Mouse (Mus musculus) layer of hippocampus, adult 9-11 months (tissue): ENCODE measurements around the gene Hist1h2ag.
"Not testable (repeated sequence)": the region's sequence is repeated elsewhere in the genome, so short reads cannot be mapped to it uniquely, and the experiment has no call there.

Experiments used
- DNase-seq: peaks from one replicate; pipeline ENCODE4 v3.0.0; 2022

The Hist1h2ag gene

DNA sequence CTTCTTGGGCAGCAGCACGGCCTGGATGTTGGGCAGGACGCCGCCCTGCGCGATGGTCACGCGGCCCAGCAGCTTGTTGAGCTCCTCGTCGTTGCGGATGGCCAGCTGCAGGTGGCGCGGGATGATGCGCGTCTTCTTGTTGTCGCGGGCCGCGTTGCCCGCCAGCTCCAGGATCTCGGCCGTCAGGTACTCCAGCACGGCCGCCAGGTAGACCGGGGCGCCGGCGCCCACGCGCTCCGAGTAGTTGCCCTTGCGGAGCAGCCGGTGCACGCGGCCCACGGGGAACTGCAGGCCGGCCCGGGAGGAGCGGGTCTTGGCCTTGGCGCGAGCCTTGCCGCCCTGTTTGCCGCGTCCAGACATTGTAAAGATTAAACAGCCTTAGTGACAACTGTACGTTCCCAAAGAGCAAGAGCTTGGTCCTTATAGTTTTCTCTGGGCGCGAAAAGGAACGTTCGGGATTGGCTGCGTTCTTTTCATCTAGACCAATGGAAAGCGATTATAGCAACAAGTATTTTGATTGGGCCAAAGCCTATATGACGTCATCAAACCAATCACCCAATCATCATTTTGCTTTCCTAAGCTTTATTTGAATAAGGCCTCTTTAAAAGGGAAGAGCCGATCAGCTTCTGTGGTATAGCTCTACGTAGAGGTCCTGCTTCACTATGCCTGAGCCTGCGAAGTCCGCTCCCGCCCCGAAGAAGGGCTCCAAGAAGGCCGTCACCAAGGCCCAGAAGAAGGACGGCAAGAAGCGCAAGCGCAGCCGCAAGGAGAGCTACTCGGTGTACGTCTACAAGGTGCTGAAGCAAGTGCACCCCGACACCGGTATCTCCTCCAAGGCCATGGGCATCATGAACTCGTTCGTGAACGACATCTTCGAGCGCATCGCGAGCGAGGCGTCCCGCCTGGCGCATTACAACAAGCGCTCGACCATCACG is at the start of gene Hist1h2ag, which contains the start of gene Hist1h2bj:
TSS of gene Hist1h2ag (minus strand) at position 377 of the 935 bp plus-strand sequence.
TSS of gene Hist1h2bj (plus strand) at position 647 of the 935 bp plus-strand sequence.
- DNase-seq: peak; percentile 96

DNA sequence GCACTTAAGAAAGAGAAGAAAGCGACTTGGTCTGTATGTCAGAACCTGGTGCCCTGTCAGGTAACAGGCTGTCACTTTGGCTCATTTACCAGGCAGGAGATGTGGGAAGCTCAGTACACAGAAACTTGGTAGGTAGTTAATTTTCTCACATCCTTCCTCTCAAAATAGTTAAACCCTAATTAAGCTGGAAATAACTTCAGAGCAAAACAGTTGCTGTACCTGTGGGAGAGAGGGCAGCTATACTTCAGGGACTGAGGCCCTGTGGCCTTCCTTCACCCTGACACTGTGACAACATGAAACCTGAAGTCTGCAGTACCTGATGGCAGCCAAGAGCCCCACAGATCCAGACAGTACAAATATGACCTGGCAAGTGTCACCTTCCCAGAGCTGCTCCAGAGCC is 41.4 kb upstream of the Hist1h2ag start, which contains the start of gene Vmn1r188:
TSS of gene Vmn1r188 (plus strand) at position 301 of the 400 bp plus-strand sequence.
- not testable (repeated sequence) for DNase-seq

DNA sequence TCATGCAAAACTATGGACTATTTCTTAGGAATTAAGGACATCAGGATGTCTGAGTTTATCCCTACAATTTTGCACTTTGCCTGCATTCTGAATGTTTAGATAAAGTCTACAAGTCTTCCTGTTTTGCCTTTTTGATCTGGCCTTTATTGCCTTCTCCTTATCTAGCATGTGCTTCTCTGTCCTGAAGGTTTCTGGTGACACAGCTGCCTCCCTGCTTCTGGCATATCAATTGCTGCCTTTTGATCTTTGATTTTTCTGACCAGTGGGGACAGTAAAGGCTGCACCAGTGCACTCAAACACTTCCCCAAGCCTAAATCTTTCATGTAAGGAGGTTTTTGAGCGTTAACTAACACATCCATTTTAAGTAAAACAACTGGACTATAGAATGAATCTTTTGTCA is 20.7 kb upstream of the Hist1h2ag start:
- no peak for DNase-seq

DNA sequence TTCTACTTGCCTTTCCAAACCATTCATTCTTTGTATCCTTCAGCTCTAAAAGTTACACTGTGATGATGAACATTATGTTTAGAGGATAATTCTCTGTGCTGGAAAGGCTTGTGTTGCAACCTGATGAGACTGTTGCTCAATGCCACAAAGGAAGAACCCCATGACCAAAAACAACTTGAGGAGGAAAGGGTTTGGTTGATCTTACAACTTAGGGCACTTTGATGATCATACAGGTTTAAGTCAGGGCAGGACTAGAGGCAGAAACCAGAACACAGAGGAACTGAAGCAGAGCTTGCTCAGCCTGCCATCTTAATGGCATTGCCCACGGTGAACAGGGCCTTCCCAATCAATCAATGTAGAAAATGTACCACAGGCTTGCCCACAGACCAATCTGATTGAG is 18.7 kb upstream of the Hist1h2ag start:
- no peak for DNase-seq

DNA sequence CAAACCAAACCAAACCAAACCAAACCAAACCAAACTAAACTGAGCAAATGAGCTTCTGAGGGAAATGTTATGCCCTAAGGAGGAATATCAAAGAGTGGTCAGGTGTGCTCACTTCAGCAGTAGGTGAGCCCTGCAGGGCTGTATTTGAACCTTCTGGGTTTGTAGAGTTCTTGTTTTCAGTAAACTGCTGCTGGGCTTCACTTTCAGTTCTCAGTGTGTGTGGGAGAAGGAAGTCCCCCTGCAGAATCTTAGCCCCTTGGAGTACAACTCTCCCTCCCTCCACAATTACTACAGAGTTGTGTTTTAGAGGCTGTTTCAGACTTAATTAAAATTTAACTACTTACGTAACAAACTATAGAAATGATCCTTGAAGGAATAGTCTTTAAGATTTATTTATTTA is 11.0 kb upstream of the Hist1h2ag start:
- no peak for DNase-seq

DNA sequence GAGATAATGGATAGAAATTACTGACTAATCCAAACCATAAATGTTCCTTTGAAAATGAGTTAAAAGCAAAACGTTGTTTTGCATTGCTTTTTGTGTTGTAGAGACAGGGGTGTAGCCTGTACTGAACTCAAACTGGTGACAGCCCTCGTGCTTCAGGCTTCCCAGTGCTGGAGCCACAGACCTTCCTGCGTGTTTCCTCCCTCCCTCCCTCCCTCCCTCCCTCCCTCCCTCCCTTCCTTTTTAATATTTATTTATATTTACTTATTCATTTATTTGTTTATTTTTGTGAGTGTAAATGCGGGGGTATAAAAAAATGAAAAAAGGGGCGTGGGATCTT is 8.7 kb upstream of the Hist1h2ag start:
- DNase-seq: no peak

DNA sequence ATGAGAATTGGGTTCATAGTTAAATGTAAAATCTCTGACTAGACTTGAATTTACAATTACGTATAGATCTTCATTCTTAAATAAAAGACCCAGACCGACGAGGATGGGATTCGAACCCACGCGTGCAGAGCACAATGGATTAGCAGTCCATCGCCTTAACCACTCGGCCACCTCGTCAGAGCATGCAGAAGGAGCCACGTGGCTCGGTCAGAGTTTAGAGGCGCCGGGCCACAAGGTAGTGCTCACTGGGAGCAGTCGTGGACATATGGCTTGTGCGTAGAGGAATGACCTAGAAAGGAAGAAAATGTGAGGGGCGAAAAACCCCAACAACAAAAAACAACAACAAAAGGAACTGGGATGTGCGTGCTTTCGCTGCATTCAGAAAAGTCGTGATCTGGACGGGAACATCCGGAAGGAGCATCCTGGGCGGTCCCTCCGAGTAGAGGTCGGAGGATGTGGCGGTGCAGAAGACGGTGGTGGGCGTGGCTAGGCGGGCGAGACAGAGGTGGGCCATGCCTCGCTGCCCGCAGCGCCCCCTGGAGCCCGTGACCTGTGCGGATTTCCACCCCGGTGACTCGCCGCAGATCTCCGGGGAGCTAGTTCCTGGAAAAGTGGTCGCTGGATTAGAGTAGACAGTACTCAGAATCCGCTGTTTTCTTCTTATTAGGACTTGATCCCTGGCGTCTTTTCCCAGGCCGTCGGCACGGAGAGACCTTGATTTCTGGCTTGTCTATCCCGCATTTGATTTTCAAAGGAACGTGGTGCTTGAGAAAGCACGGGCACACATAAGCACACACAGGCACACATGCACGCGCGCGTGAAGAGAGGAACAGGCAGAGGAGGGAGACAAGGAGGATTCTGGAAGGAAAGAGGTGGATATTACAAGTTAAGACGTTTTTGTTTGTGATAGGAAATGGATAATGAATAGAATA is 8.1 kb upstream of the Hist1h2ag start:
- peak; percentile 88 for DNase-seq

DNA sequence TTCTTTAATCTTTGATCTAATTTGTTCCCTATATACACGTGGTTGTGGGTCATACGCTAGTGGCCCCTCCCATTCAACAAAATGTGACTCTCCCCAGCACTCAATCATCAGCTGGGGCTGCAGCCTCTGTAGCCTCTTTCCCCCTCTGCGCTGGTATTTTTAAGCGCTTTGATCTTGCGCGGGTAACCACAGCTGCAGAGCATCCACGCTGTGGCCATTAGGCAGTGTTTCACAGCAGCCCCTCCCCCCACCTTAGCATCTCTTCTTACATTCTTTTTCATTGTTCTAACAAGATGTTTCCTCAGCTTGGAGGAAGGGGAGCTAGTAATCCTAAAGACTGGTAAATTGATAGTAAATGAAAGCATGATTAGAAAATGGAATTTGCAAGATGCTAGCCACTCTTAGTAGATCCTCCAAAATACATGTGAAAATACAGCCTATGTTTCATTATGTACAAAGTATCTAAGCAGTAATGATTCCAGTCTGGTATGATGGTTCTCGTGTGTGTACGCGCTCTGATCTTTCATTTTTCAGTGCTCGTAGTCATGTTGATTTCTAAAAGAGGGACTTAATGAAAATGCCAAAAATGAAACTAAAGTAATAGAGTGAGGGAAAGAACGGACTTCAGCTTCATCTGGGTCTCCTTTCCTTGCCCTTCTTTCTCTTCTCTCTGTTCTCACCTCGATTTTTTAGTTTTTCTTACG is 7.1 kb upstream of the Hist1h2ag start:
- no peak for DNase-seq

DNA sequence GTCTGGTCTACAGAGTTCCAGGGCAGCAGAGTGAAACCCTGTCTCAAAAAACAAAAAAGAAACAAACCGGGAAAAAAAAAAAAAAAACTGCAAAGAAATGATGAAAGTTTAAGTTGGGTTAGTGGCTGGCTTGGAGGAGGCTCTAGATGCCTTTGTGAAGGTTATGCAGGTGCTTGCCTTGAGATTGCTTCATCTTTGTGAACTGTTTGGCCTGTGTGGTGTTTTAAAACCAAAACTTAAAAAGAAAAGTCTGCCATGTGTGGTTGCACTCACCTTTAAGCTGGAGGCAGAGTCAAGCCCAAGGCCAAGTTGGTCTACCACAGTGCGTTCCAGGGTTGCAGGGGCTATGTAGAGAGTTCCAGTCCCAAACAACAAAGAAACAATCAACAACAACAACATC is 6.3 kb upstream of the Hist1h2ag start:
- DNase-seq: no peak

DNA sequence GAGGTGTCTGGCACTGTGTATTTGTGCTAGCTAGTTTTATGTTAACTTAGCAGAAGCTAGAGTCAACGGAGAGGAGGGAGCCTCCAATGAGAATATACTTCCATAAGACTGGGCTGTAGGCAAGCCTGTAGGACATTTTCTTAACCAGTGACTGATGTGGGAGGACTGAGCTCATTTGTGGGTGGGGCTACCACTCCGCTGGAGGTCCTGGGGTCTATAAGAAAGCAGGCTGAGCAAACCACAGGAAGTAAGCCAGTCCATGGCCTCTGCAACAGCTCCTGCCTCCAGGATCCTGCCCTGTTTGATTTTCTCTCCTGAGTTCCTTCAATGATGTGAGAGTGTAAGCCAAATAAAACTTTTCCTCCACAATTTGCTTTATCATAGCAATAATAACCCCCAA is 2.6 kb upstream of the Hist1h2ag start:
- no peak for DNase-seq

DNA sequence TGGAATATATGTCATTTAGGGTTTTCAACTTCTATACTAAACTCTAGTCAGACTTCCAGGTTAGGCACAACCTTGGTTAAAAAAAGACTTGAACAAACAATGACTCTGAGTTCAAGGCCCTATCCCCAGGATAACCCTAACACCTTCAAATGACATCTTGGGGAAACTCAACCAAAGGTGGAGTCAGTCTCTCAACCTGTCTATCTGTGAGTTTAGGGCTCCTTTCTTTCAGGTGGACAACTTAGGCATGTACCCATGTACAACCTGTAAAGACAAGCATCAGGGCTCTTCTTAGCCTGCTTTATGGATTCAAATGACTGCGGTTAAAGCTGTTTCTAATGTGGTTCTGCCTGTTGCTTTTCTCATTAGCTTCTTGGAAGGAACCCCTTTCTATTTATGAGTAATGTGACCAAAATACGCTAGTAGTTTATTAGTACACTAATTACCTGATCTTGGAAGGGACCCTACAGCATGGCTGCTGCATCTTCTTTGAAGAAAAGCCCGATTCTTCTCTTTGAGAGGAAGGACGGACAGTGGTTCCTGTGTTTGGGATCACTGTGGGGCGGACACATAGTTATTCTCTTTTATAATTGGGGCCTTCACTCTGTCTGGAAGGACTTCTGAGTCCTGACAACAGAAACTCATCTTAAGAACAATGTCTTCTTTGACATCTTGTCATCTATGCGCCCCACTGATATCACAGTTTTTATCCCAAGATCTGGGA is 1.9 kb upstream of the Hist1h2ag start:
- no peak for DNase-seq

DNA sequence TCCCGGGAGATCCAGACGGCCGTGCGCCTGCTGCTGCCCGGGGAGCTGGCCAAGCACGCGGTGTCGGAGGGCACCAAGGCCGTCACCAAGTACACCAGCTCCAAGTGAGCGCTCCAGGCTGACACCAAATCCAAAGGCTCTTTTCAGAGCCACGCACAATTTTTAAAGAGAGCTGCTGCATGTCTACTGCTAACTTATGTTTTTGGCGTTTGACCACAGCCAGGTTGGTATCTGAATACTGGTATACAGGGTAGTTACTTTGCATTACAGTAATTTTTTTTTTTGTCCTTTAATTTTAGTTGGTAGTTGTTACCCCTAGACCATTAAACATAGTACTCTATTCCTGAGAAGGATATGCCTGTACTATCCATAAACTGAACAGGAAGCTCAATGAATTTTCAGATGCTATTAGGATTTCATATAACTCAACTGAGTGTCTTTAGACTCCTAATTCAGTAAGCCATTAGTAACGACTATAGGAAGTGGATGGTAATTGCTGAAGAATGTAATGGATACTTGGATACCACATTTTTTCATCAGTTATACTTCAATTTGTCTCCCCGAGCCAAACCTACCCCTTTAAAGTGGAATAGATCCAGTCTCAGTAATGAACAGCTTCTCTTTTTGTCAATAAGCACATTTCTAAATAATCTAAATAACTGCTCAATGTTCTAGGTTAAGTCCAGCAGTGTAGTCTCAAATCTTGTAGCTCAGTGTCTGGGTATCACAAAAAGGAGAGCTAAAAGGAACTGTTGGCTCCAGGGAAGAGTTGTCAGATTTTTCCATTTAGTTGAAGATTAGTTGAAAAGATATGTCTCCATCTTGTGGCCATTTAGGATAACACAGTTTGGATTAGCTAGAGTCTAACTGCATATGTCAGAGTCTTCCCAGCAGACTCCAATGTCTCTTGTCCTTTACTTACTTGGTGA is 1.0 kb upstream of the Hist1h2ag start:
- DNase-seq: no peak

DNA sequence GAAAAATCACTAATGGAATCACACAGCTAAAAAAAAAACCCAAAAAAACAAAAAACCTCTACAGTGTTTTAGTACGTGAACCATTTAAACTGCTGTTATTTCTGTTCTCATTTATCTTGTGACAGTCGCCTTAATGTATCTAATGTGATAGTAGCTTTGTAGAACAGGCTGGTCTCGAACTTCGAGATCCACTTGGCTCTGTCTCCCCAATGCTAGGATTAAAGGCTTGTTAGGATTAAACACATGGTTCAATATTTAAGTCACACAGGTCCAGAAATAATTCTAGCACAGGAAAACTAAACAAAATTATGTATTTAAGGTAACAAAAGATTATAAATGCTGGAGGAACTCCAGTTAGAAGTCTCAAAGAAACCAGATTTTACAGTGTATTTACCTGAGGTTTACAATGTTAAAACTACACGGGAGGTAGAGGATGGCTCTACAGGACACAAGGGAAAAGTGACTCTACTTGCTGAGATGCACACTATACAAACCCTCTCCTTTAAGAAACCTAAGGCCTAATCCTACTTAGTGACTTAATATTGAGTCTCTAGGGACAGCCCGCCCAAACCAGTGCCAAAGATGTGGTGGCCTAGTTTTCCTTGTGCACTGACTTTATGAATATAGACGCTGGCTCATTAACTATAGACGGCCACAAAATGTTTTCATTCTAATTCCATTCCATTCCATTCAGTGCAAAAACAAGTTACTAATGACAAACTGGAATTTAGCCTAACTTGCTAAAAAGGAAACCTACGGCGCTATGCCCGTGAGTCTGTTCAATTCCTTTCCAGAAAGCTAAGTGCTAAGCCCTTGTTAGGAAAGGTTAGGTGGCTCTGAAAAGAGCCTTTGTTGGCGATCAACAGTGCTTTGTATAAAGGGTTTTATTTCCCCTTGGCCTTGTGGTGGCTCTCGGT is 835 bp downstream of the Hist1h2ag start:
- no peak for DNase-seq

DNA sequence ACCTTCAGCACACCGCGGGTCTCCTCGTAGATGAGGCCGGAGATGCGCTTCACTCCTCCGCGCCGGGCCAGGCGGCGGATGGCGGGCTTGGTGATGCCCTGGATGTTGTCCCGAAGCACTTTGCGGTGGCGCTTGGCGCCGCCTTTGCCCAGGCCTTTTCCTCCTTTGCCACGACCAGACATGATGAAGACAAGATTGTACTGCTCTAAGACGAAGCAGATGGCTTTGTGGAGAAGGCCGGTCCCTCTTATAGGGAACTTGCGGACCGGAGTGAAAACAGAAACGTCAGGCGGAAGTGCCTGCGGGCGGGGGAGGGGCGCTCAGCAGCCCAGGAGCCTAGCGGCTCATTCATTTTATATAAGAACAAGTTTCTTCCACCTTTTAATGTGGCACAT is 1.6 kb downstream of the Hist1h2ag start, which contains the start of gene Hist1h4i:
TSS of gene Hist1h4i (minus strand) at position 221 of the 395 bp plus-strand sequence.
- DNase-seq: peak; percentile 96

DNA sequence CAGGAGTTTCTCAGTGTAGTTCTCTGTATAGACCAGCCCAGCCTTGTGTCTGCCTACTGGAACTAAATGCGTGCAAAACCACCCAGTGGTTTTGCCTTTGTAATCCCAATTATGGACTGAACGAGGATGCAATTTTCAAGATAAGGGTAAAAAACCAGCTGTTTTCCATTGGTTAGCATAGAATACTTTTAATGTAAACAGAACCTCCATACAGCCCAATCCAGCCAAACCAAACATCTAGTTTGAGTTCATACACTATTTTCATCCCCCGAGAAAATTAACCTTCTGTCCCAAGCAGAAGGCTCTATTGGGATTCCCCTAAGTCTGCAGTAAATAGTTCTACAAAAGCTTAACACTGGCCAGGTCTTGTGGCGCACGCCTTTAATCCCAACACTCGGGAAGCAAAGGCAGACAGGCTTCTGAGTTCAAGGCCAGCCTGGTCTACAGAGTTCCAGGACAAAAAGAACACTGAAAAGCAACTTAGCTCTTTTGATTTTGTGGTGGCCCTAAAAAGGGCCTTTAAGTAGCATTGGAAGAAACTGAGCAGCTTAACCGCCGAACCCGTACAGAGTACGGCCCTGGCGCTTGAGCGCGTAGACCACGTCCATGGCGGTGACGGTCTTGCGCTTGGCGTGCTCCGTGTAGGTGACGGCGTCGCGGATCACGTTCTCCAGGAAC is 2.1 kb downstream of the Hist1h2ag start:
- DNase-seq: no peak

DNA sequence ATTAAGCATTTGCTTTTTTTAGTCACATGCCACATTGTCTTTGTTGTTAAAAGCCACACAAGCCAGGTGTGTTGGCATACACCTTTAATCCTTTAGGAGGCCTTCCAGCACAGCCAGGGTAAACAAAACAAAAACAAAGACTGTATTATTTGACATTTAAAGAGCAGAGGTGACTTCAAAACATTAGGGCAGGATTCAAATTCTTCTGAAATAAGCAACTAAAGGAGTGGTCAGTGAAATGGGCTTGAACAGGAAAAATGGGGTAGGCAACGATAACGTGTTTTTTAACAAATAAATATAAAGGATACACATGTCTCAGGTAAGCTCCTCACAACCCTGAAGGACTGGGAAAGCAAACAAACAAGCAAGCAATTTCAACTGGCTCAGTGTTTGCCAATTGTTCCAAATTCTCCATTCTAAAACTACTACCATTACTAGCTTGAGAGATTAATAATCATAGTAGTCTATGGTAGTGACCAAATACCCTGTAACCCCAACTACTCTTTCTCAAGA is 2.7 kb downstream of the Hist1h2ag start:
- no peak for DNase-seq

DNA sequence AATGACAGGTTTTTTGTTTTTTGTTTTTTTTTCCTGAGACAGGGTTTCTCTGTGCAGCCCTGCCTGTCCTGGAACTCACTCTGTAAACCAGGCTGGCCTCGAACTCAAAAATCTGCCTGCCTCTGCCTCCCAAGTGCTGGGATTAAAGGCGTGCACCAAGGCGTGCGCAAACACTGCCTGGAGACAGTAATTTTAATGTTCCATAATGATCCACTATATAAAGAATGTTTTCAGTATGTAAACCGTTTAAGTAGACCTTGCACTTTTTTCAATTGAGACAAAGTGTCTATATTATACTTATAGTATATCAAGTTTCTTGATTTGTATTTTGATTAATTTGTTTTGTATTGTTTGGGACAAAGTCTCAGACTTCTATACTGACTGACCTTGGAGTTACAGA is 3.4 kb downstream of the Hist1h2ag start:
- no peak for DNase-seq

DNA sequence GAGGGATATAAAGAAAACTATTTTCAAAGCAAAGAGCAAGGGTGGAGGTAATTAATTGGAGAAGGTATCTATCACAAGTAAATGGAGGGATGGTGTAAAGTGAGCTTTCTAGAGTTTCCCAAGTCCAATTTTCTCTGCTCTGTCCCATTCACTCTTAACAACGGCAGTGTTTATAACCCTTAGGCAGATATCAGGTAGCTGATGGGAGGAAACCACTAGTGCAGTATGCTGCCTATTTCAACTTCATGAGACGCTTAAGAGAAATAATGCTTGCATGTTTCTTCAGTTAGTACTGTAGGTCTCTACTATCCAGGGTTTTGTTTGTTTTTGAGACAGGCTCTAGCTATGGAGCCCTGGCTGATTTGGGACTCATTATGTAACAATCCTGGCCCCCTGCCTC is 5.3 kb downstream of the Hist1h2ag start:
- DNase-seq: no peak

DNA sequence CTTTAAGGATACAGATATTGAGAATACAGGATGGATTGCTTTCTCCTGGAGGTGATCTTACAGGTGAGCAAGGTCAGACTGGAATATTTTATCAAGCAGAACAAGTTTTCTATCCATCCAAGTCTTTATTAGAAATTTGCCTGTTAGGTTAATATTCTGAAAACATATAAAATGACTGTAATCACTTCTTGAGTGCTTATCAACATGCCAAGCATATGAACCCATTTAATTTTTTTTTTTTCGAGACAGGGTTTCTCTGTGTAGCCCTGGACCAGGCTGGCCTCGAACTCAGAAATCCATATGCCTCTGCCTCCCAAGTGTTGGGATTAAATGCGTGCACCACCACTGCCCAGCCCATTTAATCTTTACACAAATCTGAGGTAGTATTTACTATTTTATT is 5.8 kb downstream of the Hist1h2ag start:
- DNase-seq: no peak
